Mouse (Mus musculus) thymus, adult 2 months (tissue): ENCODE data around the gene Ctnnbip1. TPM values are rescaled to one million over a fixed set of nuclear protein-coding genes. Genes with fewer than 3 reads are reported as not detected.

Source experiments
- DNase-seq: peaks from one replicate; pipeline ENCODE4 v3.0.0; 2021
- H3K27ac ChIP-seq: fragments of 200-500 bp; 2 replicates; pipeline ENCODE4 v1.5.1; 2012; ENCODE audit warnings: low read length, control low read depth; ENCODE audit not compliant: control insufficient read depth, insufficient read depth
- H3K27me3 ChIP-seq: fragments of 200-500 bp; 2 replicates; pipeline ENCODE4 v1.6.1; 2012; ENCODE audit warnings: mild to moderate bottlenecking, low read length, moderate library complexity, mixed read lengths; ENCODE audit not compliant: control insufficient read depth, insufficient read depth
- H3K36me3 ChIP-seq: fragments of 200-500 bp; 2 replicates; pipeline ENCODE4 v1.6.1; 2012; ENCODE audit warnings: mild to moderate bottlenecking, low read length, moderate library complexity; ENCODE audit not compliant: control insufficient read depth, insufficient read depth
- H3K4me1 ChIP-seq: fragments of 200-500 bp; replicated peaks from 2 replicates; pipeline ENCODE4 v1.6.1; 2012; ENCODE audit warnings: low read length; ENCODE audit not compliant: control insufficient read depth, insufficient read depth
- H3K4me3 ChIP-seq: fragments of 200-500 bp; 2 replicates; pipeline ENCODE4 v1.5.1; 2012; ENCODE audit warnings: mild to moderate bottlenecking, low read length, control low read depth, moderate library complexity; ENCODE audit not compliant: control insufficient read depth, insufficient read depth
- CTCF ChIP-seq: fragments of 200-500 bp; IDR thresholded peaks from 2 replicates; pipeline ENCODE4 v1.5.1; 2012; ENCODE audit warnings: mild to moderate bottlenecking, control low read depth, low read length, moderate library complexity, borderline replicate concordance; ENCODE audit not compliant: control insufficient read depth, poor library complexity, insufficient read depth; ENCODE audit errors: extremely low read depth
- POLR2A ChIP-seq: fragments of 200-500 bp; IDR thresholded peaks from 2 replicates; pipeline ENCODE4 v1.6.1; 2012; ENCODE audit warnings: mild to moderate bottlenecking, low read length, control low read depth, moderate library complexity; ENCODE audit not compliant: control insufficient read depth, poor library complexity, insufficient read depth; ENCODE audit errors: extremely low read depth
- WGBS: fragments of 180-500 bp; shearing (Covaris S2); methylation state at CpG from one replicate; pipeline ENCODE4 v1.1.7; 2018; 5-methylcytosine and 5-hydroxymethylcytosine counted together
- polyA plus RNA-seq: library from polyadenylated mRNA; depleted of rRNA; stranded (reverse); fragments of >200 nt; gene quantifications from 2 replicates; pipeline ENCODE4 v1.2.3, GENCODE M21; 2012

The Ctnnbip1 gene
- polyA plus RNA-seq, 1 experiment = 17.9 TPM

- Histone ChIP-seq H3K4me3 (no peak overlapping the region), H3K4me1 (no peaks in the 10 kb centered on the region), H3K27me3 (no peaks in the 10 kb centered on the region), H3K36me3 (no peaks in the 10 kb centered on the region), H3K27ac (no peak overlapping the region)
- TF ChIP-seq CTCF = no peak
- no peak for TF ChIP-seq POLR2A
- 29% methylated on average over 4 of the region's 4 CpGs for WGBS
- DNase-seq = no peak
Observed at GRCm38 (mm10) chr4:149570498-149570863, 52.4 kb downstream of the Ctnnbip1 start.

GRCm38 (mm10) chr4:149571209-149571608, 53.2 kb downstream of the Ctnnbip1 start:
- DNase-seq = no peak
- Histone ChIP-seq H3K4me3 (no peak overlapping the region), H3K4me1 (no peaks in the 10 kb centered on the region), H3K27me3 (no peaks in the 10 kb centered on the region), H3K27ac (peak overlapping the region; percentile 15; the same call in 1 of the 2 replicates), H3K36me3 (no peaks in the 10 kb centered on the region)
- 86% methylated on average over 5 of the region's 5 CpGs for WGBS
- TF ChIP-seq CTCF (no peak), POLR2A (no peak)

GRCm38 (mm10) chr4:149571651-149572149, 53.7 kb downstream of the Ctnnbip1 start:
- TF ChIP-seq CTCF (no peak), POLR2A (no peak)
- no peaks in the 10 kb centered on the region for H3K36me3 ChIP-seq
- no peaks in the 10 kb centered on the region; the same call in 1 of the 2 replicates for H3K27me3 ChIP-seq
- peak overlapping the region; percentile 15; the same call in 1 of the 2 replicates for H3K27ac ChIP-seq
- H3K4me1 ChIP-seq = no peaks in the 10 kb centered on the region
- DNase-seq = no peak
- 70% methylated on average over 8 of the region's 8 CpGs for WGBS
- no peak overlapping the region for H3K4me3 ChIP-seq

- Histone ChIP-seq H3K27me3 (no peaks in the 10 kb centered on the region; the same call in 1 of the 2 replicates), H3K4me3 (no peak overlapping the region), H3K27ac (no peak overlapping the region), H3K36me3 (no peaks in the 10 kb centered on the region), H3K4me1 (no peaks in the 10 kb centered on the region)
- whole genome bisulfite sequencing = 70% methylated on average over 6 of the region's 9 CpGs
- DNase-seq = no peak
- TF ChIP-seq POLR2A = no peak
- no peak for TF ChIP-seq CTCF
Observed at GRCm38 (mm10) chr4:149572446-149572845, 54.4 kb downstream of the Ctnnbip1 start.

GRCm38 (mm10) chr4:149572851-149573250, 54.8 kb downstream of the Ctnnbip1 start:
- TF ChIP-seq POLR2A = no peak
- TF ChIP-seq CTCF = no peak
- WGBS = 91% methylated on average over 8 of the region's 8 CpGs
- Histone ChIP-seq H3K27ac (no peak overlapping the region), H3K4me1 (no peaks in the 10 kb centered on the region), H3K27me3 (no peaks in the 10 kb centered on the region; the same call in 1 of the 2 replicates), H3K4me3 (no peak overlapping the region), H3K36me3 (no peaks in the 10 kb centered on the region)
- no peak for DNase-seq

- TF ChIP-seq CTCF (no peak), POLR2A (no peak)
- 92% methylated on average over 14 of the region's 14 CpGs for WGBS
- Histone ChIP-seq H3K4me1 (no peaks in the 10 kb centered on the region), H3K36me3 (no peaks in the 10 kb centered on the region), H3K27ac (no peak overlapping the region), H3K27me3 (no peaks in the 10 kb centered on the region; the same call in 1 of the 2 replicates), H3K4me3 (no peak overlapping the region)
- DNase-seq = no peak
Observed at GRCm38 (mm10) chr4:149574391-149574821, 56.4 kb downstream of the Ctnnbip1 start.

- no peaks in the 10 kb centered on the region; the same call in 1 of the 2 replicates for H3K27me3 ChIP-seq
- no peaks in the 10 kb centered on the region for H3K36me3 ChIP-seq
- no peak for DNase-seq
- no peaks in the 10 kb centered on the region for H3K4me1 ChIP-seq
- H3K4me3 ChIP-seq = no peak overlapping the region
- no peak overlapping the region for H3K27ac ChIP-seq
- TF ChIP-seq POLR2A (no peak), CTCF (no peak)
- WGBS = 89% methylated on average over 9 of the region's 9 CpGs
Observed at GRCm38 (mm10) chr4:149576061-149576460, 58.0 kb downstream of the Ctnnbip1 start.
